Mouse (Mus musculus) adrenal gland (tissue): Measurements from ENCODE around the gene Vmn1r24.
"Not testable (repeated sequence)": the region's sequence is repeated elsewhere in the genome, so short reads cannot be mapped to it uniquely, and the experiment has no call there.

ENCODE experiments used
- intact Hi-C: fragments of 180-260 bp; cut with DNase I; formaldehyde crosslinking; loops from one replicate; pipeline ENCODE4 v1.15.1; 2025
- long read RNA-seq, 2 experiments: library from polyadenylated mRNA; unstranded; transcript quantifications; one replicate each; pipeline ENCODE4 v2.0.0; 2020; ENCODE audit warnings: borderline replicate concordance in 1 of 2; ENCODE audit not compliant: insufficient replicate concordance in 1 of 2

The Vmn1r24 gene
- long read RNA-seq, experiment 1 = 0 reads
- long read RNA-seq, experiment 2 = 0 reads

DNA sequence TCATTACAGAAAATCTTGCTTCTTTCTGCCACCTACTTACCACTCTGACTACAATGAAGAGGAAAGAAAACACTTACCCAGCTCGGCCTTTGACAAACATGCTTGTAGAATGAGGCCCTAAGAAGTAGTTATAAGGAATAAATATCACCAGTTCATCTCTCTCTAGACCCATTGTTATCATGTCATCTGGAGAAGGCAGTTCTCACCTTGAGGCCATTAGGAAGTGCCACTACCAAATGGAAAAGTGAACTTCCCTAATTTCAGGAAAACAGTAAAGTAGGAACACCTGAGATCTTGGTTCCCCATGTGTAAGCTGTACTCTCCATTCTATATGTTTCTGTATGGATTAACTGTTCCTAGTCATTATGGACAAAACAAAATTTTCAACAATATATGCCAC lies at the start of gene Vmn1r24:
Gene Vmn1r24, minus strand, starts transcription at position 101 of the 400 bp plus-strand sequence.
- intact Hi-C loops = not testable (repeated sequence)

DNA sequence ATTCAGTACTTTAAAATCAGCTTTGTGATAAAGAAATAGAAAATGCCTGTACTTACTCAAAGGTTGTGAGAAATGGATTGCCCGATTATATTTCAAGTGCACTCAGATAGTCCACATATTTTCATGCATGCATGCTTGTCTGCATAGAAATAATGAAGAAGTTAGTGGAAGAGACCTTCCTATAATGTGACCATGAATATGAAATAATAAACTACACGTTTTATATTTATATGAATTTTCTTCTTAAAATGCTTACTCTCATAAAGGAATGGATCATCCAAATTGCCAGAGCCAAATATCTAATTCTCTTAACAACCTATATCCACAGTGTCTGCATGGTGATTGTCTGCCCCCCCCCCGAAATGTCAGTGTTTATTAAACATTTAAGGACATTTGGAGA lies 19.4 kb upstream of the Vmn1r24 start, which contains the start of gene Vmn1r25:
Gene Vmn1r25, minus strand, starts transcription at position 101 of the 400 bp plus-strand sequence.
- intact Hi-C loops = no loop called here

DNA sequence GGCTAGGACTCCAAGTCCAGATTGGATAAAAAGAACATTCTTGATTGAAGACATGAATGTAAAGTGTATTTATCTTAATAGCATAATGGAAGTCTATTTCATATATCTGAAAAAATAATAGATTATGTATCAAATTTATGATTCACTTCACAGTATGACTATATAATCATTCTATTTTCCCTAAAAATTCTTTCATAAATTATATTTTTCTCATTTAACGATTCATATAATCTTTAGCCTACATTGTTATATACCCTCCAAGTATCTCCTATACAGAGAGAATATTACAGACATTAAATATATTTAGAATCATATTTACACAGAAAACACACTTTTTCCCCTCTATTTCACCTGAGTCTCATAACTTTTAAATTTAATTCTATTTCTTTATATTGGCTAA lies 34.6 kb downstream of the Vmn1r24 start, which contains the start of gene Vmn1r23:
Gene Vmn1r23, minus strand, starts transcription at position 101 of the 400 bp plus-strand sequence.
- intact Hi-C loops = no loop called here

DNA sequence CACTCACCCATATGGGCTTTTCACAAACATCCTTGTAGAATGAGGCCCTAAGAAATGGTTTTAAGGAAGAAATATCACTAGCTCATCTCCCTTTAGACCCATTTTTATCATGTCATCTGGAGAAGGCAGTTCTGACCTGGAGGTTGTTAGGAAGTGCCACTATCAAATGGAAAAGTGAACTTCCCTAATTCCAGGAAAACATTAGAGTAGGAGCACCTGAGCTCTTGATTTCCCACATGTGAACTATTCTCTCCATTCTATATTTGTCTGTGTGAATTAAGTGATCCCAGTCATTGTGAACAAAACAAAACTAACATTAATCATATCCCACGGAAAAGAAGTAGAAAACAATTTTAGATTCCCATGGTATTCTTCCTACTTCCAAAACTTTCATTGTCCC lies 53.4 kb downstream of the Vmn1r24 start, which contains the start of gene Vmn1r22:
Gene Vmn1r22, minus strand, starts transcription at position 101 of the 400 bp plus-strand sequence.
- intact Hi-C loops = no loop called here
